Mouse (Mus musculus) left cerebral cortex, postnatal 14 days (tissue): ENCODE measurements at regions not wholly inside any gene's neighbourhood (a gene's known extent, or its start where the extent isn't known, plus 50 kb on each side); places are given as distances from the start of the nearest gene placed in this dataset.

Experiments
- DNase-seq, 2 experiments: peaks; one replicate each; pipeline ENCODE4 v3.0.0; 2021 to 2022; ENCODE audit warnings: low spot score in 2 of 2, mixed read lengths in 1 of 2
- intact Hi-C: fragments of 180-260 bp; cut with DNase I; formaldehyde crosslinking; loops from one replicate; pipeline ENCODE4 v1.15.1; 2025

GRCm38 (mm10) chr10:113285483-113285882, 356.7 kb upstream of the Atxn7l3b start:
- no peak for DNase-seq
- intact Hi-C loops, result no loop called here

- intact Hi-C loops, result no loop called here
- DNase-seq, result peak; percentile 19 to 36
Measured at GRCm38 (mm10) chr10:113240766-113241372, 312.1 kb upstream of the Atxn7l3b start.
